Mouse (Mus musculus) myocyte (in vitro differentiated cells): ENCODE measurements around the gene Krtap9-3. TPM values are rescaled to one million over a fixed set of nuclear protein-coding genes. Genes with fewer than 3 reads are reported as not detected.
A peak's percentile ranks its signal among the peaks of the same experiment; 100 is the strongest.

Experiments
- H3K27me3 ChIP-seq: one replicate; pipeline ENCODE4 v1.6.1; 2011; ENCODE audit not compliant: control insufficient read depth, insufficient read depth, insufficient read length
- H3K36me3 ChIP-seq: one replicate; pipeline ENCODE4 v1.6.1; 2011; ENCODE audit not compliant: control insufficient read depth, insufficient read depth
- H3K4me2 ChIP-seq: one replicate; pipeline ENCODE4 v1.6.1; 2011; ENCODE audit warnings: low read depth, control low read depth
- H3K4me3 ChIP-seq: one replicate; pipeline ENCODE4 v1.5.1; 2011; ENCODE audit warnings: mild to moderate bottlenecking, control low read depth, moderate library complexity
- H3K79me2 ChIP-seq: one replicate; pipeline ENCODE4 v1.6.1; 2011; ENCODE audit not compliant: control insufficient read depth, insufficient read depth
- H3ac ChIP-seq: one replicate; pipeline ENCODE4 v1.6.1; 2011; ENCODE audit not compliant: control insufficient read depth, insufficient read length
- CEBPB ChIP-seq: IDR thresholded peaks from 2 replicates; pipeline ENCODE4 v1.6.1; 2011; ENCODE audit warnings: mild to moderate bottlenecking, moderate library complexity; ENCODE audit not compliant: poor library complexity, insufficient read depth, severe bottlenecking
- E2F4 ChIP-seq: IDR thresholded peaks from one replicate; pipeline ENCODE4 v1.6.1; 2011; ENCODE audit warnings: mild to moderate bottlenecking, control low read depth, moderate library complexity; ENCODE audit not compliant: insufficient read depth
- MAX ChIP-seq: IDR thresholded peaks from one replicate; pipeline ENCODE4 v1.6.1; 2011; ENCODE audit warnings: low read depth, mild to moderate bottlenecking, control low read depth
- MYOD1 ChIP-seq, 3 experiments: IDR thresholded peaks; one replicate each; pipeline ENCODE4 v1.6.1; 2011; ENCODE audit warnings: control low read depth in 2 of 3, low read depth in 2 of 3, mild to moderate bottlenecking in 2 of 3, moderate library complexity in 1 of 3; ENCODE audit not compliant: insufficient read length in 2 of 3, control insufficient read depth in 1 of 3
- MYOG ChIP-seq, 3 experiments: IDR thresholded peaks; one replicate each; pipeline ENCODE4 v1.6.1; 2011; ENCODE audit warnings: control low read depth in 2 of 3, low read depth in 2 of 3, mild to moderate bottlenecking in 2 of 3; ENCODE audit not compliant: insufficient read length in 2 of 3, control insufficient read depth in 1 of 3, insufficient read depth in 1 of 3
- POLR2A ChIP-seq: IDR thresholded peaks from one replicate; pipeline ENCODE4 v1.6.1; 2011; ENCODE audit warnings: low read depth, mild to moderate bottlenecking, control low read depth, moderate library complexity; ENCODE audit not compliant: insufficient read length
- POLR2AphosphoS2 ChIP-seq: IDR thresholded peaks from one replicate; pipeline ENCODE4 v1.6.1; 2011; ENCODE audit warnings: low read depth, control low read depth; ENCODE audit not compliant: insufficient read length
- REST ChIP-seq: IDR thresholded peaks from one replicate; pipeline ENCODE4 v1.6.1; 2011; ENCODE audit warnings: mild to moderate bottlenecking, control low read depth, moderate library complexity; ENCODE audit not compliant: insufficient read depth, insufficient read length
- SRF ChIP-seq: IDR thresholded peaks from one replicate; pipeline ENCODE4 v1.6.1; 2011; ENCODE audit warnings: low read depth; ENCODE audit not compliant: control insufficient read depth, insufficient read length
- TCF12 ChIP-seq: IDR thresholded peaks from one replicate; pipeline ENCODE4 v1.6.1; 2011; ENCODE audit warnings: mild to moderate bottlenecking, control low read depth; ENCODE audit not compliant: poor library complexity, insufficient read depth, severe bottlenecking
- TCF3 ChIP-seq: IDR thresholded peaks from one replicate; pipeline ENCODE4 v1.6.1; 2011; ENCODE audit warnings: low read depth, control low read depth; ENCODE audit not compliant: insufficient read length
- USF1 ChIP-seq: IDR thresholded peaks from one replicate; pipeline ENCODE4 v1.6.1; 2011; ENCODE audit warnings: low read depth, mild to moderate bottlenecking, control low read depth, moderate library complexity
- polyA plus RNA-seq: library from polyadenylated mRNA; unstranded; fragments of >200 nt; fragmentation: generic; extraction: Trizol; gene quantifications from one replicate; pipeline ENCODE4 v1.2.1, GENCODE M21; 2012; ENCODE audit warnings: missing spikeins

Gene Krtap9-3
- polyA plus RNA-seq, 1 experiment = not detected

DNA sequence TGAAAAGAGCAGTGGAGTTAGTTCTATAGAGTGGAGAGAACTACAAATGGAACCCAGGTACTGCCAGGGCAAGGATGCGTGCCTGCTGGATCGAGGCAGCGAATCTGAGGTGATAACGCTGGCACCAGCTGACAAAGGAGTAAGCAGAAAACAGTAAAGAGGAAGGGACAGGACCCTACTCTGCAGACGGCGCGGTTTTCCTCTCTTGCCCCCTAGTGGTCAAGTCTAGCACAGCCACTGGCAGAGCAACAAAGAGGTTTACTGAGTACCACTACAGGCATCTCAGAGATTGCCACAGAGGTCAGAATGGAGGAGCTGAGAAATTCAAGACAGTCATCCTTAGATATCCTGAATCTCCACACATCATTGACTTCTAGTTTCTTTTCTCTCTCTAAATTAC is 23.8 kb downstream of the Krtap9-3 start:
- H3K4me2 ChIP-seq = peak overlapping the region; percentile 44
- H3K27me3 ChIP-seq = no peaks in the 10 kb centered on the region
- H3K4me3 ChIP-seq = no peak overlapping the region
- no peak overlapping the region for H3ac ChIP-seq
- no peaks in the 10 kb centered on the region for H3K79me2 ChIP-seq
- no peaks in the 10 kb centered on the region for H3K36me3 ChIP-seq
- TF ChIP-seq MAX = no peak
- TF ChIP-seq USF1 = no peak
- no peak for TF ChIP-seq CEBPB

DNA sequence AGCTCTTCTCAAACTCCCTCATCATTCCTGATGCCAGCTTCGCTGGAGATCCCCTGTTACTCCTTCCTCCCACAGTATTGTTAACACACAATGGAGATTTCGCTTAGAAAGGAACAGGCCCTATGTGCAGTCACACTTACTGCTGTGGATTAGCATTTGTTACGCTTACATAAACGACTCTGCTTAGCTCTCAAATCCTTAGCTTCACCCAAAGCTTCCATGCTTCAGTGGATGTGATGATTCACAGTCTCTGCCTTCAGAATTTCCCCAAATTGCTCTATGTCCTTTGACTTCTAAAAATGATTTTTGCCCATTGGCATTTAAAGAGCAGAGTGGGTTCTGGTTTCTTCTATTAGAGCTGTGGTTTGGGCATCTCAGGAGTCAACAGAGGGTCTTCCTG is 24.7 kb downstream of the Krtap9-3 start:
- H3K4me3 ChIP-seq = no peak overlapping the region
- no peak for TF ChIP-seq SRF
- TF ChIP-seq CEBPB = no peak
- TF ChIP-seq POLR2AphosphoS2 = no peak
- no peak for TF ChIP-seq E2F4
- no peak for TF ChIP-seq POLR2A
- TF ChIP-seq MAX = no peak
- TF ChIP-seq MYOG (IDR thresholded peaks at IDR 0.05; ENCODE audit: control insufficient read depth in 1 of 3, insufficient read depth in 1 of 3, insufficient read length in 2 of 3, low read depth in 2 of 3) = no peak
- TF ChIP-seq TCF12 = no peak
- TF ChIP-seq MYOD1 (IDR thresholded peaks at IDR 0.05; ENCODE audit: control insufficient read depth in 1 of 3, insufficient read length in 2 of 3, low read depth in 2 of 3) = no peak
- TF ChIP-seq REST = no peak
- no peaks in the 10 kb centered on the region for H3K36me3 ChIP-seq
- H3K79me2 ChIP-seq = no peaks in the 10 kb centered on the region
- H3K27me3 ChIP-seq = no peaks in the 10 kb centered on the region
- H3ac ChIP-seq = no peak overlapping the region
- H3K4me2 ChIP-seq = no peak overlapping the region

DNA sequence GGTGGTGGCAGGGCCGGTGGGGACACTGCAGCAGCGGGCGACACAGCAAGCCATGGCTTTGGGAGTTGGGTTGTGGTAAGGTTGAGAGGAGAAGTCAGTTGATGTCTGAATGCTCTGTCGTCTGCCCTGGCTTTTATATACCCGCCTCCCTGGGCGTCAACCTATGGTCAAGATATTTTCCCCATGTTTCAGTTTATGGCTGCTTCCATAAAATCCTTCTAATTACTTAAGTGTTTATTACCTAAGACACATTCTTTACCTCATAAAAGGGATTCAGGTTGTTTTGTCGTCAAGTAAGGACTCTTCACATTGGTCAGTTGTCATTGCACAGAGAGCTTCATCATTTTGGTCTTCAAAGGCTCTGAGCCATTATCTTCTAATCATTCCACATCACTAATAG is 31.4 kb downstream of the Krtap9-3 start, which contains the start of gene Krtap3-1:
Krtap3-1 (minus strand) TSS at position 101 of the 400 bp plus-strand sequence.
- H3K4me2 ChIP-seq = no peak within 1 kb of the TSS
- no peak for TF ChIP-seq TCF3
- H3ac ChIP-seq = no peak within 1 kb of the TSS
- no peak within 1 kb of the TSS for H3K4me3 ChIP-seq
- no peaks in the 10 kb centered on the region for H3K79me2 ChIP-seq
- H3K36me3 ChIP-seq = no peaks in the 10 kb centered on the region
- H3K27me3 ChIP-seq = no peaks in the 10 kb centered on the region

DNA sequence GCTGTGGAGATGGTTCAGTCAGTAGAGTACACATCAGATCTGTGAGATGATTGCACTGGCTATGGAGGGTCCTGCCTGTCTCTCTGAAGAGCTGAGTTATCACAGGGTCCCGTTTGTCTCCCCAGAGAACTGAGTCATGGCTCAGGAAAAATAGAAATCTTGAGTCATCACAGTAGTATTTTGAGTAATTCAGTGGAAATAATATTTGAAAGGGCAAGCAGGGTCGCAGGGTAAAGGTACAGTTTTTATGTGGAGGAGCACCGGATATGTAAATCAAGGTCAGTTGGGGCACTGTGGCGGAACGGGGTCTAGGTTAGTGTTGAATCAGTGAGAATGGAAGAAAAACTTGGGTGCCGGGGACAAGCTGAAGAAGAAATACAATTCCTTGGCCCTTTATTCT is 35.3 kb downstream of the Krtap9-3 start:
- Histone ChIP-seq H3K27me3 (no peaks in the 10 kb centered on the region), H3ac (no peak overlapping the region), H3K4me3 (no peak overlapping the region), H3K36me3 (no peaks in the 10 kb centered on the region), H3K79me2 (no peaks in the 10 kb centered on the region), H3K4me2 (no peak overlapping the region)
- no peak for TF ChIP-seq TCF12
- TF ChIP-seq MAX = no peak
- no peak for TF ChIP-seq REST
- TF ChIP-seq MYOD1 (IDR thresholded peaks at IDR 0.05; ENCODE audit: control insufficient read depth in 1 of 3, insufficient read length in 2 of 3, low read depth in 2 of 3) = no peak

DNA sequence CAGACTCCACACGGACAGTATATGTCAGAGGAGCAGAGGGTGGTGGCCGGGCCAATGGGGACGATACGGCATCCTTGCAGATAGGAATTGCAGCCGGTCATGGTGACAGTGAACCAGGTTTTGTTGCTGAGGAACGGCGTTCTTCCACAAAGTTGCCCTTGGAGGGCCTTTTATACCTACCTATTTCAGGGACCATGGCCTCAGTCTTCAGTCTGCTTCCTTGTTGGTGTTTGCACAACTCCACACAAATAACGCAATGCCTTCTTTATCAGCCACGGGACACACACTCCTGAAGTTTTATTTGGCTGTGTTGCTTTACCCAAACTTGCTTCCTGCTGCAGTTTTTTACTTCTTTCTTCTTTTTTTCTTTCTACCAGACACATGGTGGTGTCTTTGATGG is 38.5 kb downstream of the Krtap9-3 start, which contains the start of gene Gm11939:
Gm11939 (minus strand) TSS at position 101 of the 400 bp plus-strand sequence.
- no peak for TF ChIP-seq MYOD1 (IDR thresholded peaks at IDR 0.05; ENCODE audit: control insufficient read depth in 1 of 3, insufficient read length in 2 of 3, low read depth in 2 of 3)
- no peak for TF ChIP-seq POLR2AphosphoS2
- TF ChIP-seq SRF = no peak
- TF ChIP-seq TCF12 = no peak
- no peak for TF ChIP-seq CEBPB
- no peak for TF ChIP-seq REST
- no peak for TF ChIP-seq TCF3
- TF ChIP-seq USF1 = no peak
- no peak for TF ChIP-seq MYOG (IDR thresholded peaks at IDR 0.05; ENCODE audit: control insufficient read depth in 1 of 3, insufficient read depth in 1 of 3, insufficient read length in 2 of 3, low read depth in 2 of 3)
- TF ChIP-seq MAX = no peak
- TF ChIP-seq POLR2A = no peak
- TF ChIP-seq E2F4 = no peak
- H3K4me3 ChIP-seq = no peak within 1 kb of the TSS
- H3K36me3 ChIP-seq = no peaks in the 10 kb centered on the region

More for the DNA sequence above, 38.5 kb downstream of the Krtap9-3 start, which contains the start of gene Gm11939:
- H3K4me2 ChIP-seq = no peak within 1 kb of the TSS
- no peaks in the 10 kb centered on the region for H3K79me2 ChIP-seq
- H3K27me3 ChIP-seq = no peaks in the 10 kb centered on the region
- no peak within 1 kb of the TSS for H3ac ChIP-seq
